Mouse (Mus musculus) left cerebral cortex, adult 18-20 months (tissue): ENCODE measurements at regions not wholly inside any gene's neighbourhood (a gene's known extent, or its start where the extent isn't known, plus 50 kb on each side); places are given as distances from the start of the nearest gene placed in this dataset.
"Not testable (repeated sequence)": the region's sequence is repeated elsewhere in the genome, so short reads cannot be mapped to it uniquely, and the experiment has no call there.

ENCODE experiments used
- DNase-seq, 2 experiments: peaks; one replicate each; pipeline ENCODE4 v3.0.0; 2021 to 2022; ENCODE audit warnings: low spot score in 2 of 2, mixed read lengths in 1 of 2

DNA sequence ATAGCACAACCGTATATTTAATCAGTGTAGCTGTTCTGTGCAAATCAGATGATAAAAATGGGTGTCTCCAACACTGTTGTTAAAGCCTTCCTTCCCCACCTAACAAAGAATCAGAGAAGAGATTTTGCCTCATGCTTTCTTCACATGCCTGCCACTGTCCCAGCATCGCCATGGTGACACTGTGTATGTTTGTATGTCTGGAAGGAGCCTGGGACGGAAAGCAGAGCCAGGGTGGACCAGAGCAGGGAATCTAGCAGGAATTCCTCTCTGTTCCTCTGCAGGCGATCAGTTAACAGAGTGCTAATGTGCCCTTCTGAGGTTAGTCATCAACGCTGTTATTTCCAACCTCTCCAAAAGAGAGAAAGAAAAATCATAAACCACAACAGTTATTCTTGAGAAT, 222.4 kb downstream of the Adamts15 start:
- DNase-seq: no peak

GRCm38 (mm10) chr9:30697533-30697932, 224.7 kb downstream of the Adamts15 start:
- DNase-seq: no peak

- no peak for DNase-seq
Measured at GRCm38 (mm10) chr9:30668095-30668494, 241.2 kb downstream of the Snx19 start.

DNA sequence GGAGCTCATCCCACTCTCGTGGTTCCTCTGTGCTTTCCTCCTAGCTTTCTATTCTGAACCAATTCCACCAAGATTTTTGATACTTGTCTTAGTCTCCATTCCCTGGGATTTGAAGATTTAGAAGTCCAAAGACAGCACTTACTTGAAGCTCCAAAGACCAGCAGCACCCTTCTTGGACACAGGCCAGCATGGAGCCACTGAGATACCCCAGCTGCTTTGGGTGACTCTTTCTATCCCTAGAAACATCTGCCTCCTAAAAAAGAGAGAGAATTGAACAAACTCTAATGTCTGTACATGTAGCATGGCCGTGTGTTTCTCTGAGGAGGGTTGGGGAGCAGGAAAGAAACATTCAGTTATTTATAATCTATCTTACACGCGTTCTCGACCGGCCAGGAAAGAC, 235.5 kb downstream of the Snx19 start:
- DNase-seq: no peak

DNA sequence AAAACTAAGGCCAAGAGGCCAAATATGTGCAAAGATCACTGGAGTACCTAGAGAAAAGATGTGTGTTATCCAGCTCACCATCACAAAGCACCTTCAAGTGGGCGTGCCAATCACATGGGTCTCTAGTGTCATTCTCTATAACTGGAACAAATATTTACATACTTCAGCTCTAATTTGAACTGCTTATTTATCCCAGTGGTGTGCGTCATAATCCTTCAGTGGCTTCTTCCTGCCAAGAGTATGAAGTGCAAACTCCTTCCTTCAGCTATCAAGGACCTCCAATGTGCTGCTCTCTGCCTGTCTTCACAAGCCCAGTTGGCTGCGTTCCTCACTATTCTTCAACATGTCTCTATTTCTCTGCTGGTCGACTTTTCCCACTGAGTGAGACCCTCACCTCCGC, 227.1 kb downstream of the Snx19 start:
- no peak for DNase-seq

GRCm38 (mm10) chr9:30653210-30653609, 226.3 kb downstream of the Snx19 start:
- no peak for DNase-seq

GRCm38 (mm10) chr9:30649392-30650054, 222.6 kb downstream of the Snx19 start:
- no peak for DNase-seq

- DNase-seq: no peak
Measured at GRCm38 (mm10) chr9:30633741-30634470, 207.0 kb downstream of the Snx19 start.

DNA sequence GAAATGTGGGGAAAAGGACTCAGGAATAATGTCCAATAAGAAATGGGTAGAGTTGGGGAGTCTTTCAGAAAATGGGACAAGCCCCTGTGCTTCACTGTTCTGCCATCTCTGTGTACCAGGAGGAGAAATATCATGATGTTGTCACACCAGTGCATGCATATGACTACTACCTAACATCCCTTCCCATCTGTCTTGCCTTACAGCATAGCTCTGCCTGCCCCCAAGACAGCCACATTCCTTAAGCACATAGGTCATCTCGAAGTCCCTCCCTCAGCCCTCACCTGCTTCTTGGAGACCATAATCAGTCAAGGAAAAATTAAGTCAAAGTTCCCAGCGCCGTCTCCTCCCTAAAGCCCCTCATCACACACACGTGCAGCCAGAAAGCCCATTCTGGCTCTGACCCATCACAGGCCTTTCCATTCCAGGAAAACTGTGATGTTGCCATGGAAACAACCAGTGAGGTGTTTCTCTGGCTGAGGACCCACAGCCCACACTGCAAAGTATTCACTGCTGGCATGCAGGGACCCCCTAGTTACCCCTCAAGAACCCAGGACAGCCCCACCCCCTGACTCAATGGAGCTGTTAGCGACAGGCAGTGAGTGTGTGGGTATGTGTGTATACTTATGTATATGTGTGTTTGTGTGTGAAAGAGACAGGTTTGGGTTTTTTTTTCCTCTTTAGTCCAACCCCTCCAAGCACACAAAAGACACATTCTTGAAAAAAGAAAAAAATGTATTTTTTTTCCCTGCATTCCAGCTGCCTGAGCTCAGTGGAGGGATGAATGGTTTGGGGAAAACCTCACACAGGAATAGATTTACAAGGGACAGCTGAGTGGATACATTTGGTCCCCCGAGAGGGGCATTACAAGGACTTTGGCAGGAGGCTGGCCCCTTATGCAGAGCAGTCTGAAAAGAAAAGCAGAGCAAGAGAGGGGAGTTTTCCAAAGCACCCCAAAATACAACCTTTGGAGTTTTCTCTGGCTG, 205.5 kb downstream of the Snx19 start:
- no peak for DNase-seq

DNA sequence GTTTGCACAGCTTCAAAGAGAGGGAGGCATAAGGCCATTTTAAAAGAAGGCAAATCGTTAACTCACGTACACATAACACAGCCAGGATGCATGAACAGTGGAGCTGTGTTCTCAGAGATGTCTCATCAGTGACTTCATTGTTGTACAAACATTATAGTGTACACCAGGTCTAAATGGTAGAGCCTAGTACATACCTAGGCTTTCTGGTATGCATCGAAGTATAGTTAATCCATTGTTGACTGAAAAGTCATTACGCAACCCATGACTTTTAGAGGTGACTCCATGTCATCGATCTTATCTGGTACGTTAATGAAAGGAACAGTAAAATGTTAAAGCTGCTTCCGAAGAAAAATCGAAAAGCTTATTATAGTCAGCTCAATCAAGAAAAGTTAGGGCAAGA, 198.7 kb downstream of the Snx19 start:
- no peak for DNase-seq

GRCm38 (mm10) chr9:30625090-30625489, 198.2 kb downstream of the Snx19 start:
- no peak for DNase-seq

GRCm38 (mm10) chr9:30624481-30624880, 197.6 kb downstream of the Snx19 start:
- no peak for DNase-seq

DNA sequence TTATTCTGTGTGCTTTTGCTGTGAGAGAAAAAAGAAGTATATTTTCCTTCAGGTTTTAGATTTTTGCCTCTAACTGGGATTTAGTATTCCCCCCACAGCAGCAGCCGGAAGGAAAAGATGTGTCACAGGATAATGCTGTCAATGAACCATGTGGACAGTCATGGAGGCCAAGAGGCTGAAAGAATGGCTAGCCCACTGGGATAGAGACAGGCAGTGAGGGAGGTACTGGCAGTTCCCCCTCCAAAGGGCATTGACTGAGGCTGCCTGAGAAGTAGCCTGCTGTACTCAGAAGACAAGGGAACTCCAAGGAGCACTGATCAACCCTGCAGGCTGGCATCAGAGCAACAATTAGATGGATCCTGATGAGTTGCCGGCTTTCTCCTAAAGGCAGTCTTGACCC, 192.4 kb downstream of the Snx19 start:
- no peak for DNase-seq

- DNase-seq: no peak
Measured at GRCm38 (mm10) chr9:30618181-30618580, 191.3 kb downstream of the Snx19 start.

DNA sequence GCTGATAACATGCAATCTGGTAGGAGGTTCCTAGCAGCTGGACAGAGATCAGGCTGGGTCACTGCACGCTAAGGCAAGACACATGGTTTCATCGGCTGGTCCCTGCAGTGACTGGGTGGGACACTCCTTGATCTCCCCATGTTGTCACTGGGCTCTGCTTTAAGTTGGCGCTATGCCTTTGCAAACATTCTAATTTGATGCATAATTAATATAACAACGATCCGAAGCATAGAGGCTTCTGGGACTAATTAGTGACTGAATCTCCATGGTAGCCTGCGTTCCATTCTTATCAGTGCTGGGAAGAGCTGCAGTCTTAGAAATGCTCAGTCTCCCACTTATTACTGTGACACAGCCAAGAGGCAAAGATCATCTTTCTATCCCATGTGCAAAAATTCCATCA, 186.8 kb downstream of the Snx19 start:
- no peak for DNase-seq

DNA sequence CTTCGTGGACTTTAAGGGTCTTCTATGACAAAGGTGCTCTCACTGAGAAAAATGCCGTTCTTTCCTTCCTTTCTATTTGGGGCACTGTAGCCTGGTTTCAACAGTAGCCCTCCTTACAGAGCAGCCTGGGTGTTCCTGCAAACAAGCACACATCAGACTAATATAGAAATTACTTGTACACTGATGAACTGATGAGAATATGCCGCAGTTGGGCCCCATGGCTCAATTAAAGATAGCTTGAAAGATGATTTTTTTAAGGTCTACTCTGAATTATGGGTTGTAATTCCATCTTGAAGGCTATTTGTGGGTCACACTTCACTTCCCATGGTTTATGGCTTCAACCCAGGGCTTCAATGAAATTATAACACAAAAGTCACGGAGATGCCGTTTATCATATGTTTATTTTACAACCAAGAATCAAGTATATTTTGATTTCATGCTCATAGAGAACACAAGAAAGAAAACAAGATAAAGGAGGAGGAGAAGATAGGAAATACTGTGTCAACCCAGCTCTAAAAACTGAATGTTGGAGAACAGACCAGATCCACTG, 186.2 kb downstream of the Snx19 start:
- no peak for DNase-seq

DNA sequence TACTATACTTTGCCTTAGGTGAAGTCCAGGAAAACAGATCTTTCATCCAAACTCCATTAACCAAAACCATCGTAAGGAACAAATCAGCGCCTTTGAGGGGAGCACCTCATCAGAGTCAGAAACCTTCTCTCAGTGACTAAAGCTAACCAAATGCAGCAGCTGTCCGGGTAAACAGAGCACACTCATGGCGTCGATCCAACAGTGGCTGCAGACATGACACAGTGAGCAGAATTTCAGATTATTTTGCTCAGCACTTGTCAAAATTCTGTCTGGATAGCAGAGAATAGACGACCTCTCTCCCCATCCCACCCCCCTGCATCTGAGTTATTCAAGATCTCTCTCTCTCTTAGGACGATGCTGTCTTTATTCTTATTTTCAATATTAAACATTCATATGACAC, 183.4 kb downstream of the Snx19 start:
- no peak for DNase-seq

DNA sequence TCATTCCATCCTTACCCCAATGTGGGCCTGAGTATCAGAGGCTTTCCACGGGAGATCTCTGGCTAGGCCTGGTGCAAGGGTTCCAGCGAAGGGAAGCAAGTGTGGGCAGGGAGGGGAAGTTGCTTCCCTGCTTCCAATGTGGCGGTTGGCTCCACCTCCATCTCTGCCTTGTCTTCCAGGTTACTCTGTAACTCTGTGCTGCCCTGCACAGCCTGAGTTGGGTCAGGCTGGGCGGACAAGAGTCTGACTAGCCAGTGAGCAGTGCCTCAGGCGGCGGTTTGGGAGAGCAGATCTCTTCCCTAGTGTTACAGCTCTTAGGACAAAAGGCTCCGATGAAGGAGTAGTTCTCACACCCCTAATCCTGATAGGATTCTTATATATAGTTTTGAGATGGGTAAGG, 172.8 kb downstream of the Snx19 start:
- DNase-seq: no peak

GRCm38 (mm10) chr9:30597691-30598090, 170.8 kb downstream of the Snx19 start:
- no peak for DNase-seq

DNA sequence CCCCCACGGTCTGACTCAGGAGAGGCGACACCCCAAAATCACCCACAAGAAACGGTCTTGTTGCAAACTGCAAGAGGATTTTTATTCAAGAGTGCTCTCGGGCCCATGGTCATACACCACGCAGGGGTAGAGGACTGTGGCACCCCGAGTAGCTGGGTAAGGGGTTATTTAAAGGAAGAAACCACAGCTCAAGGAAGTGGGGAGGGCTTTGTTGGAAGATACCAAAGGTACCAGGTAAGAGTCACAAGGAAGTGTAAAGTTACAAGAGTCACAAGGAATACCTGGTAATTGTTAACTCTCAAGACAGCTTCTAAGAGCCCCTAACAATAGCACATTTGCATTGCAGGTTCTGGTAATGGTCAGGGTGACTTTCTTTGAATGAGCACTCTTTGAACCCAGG, 170.2 kb downstream of the Snx19 start:
- not testable (repeated sequence) for DNase-seq

GRCm38 (mm10) chr9:30592601-30593000, 165.7 kb downstream of the Snx19 start:
- DNase-seq: no peak

GRCm38 (mm10) chr9:30591246-30591645, 164.3 kb downstream of the Snx19 start:
- no peak for DNase-seq
